In genomic region chr3:131686106-131686505, GRCm38 (mm10) we compare ENCODE assay signal across 10 mouse cellular contexts.
DNase-seq lines count a peak whose midpoint lies in the region; ATAC-seq lines count a peak whose summit lies in the region.
"Had no signal": no experiment of that assay in that cellular context is flagged by ENCODE, and none has a peak within 500 bp of the region (broad histone marks: within the 10 kb centered on the region; RNA-seq: fewer than 3 reads in every experiment).

No protein-coding gene starts in this region.

- intact Hi-C loops in gastrocnemius, postnatal 14 days (cut with DNase I; ENCODE audit: low total_unique reads), result no loop called here

- peaks cover 14% of the 10 kb centered on the region for H3K4me1 ChIP-seq in limb, embryonic 13.5 days
- H3K4me1 ChIP-seq: heart, embryonic 13.5 days had no signal

- no peak overlapping the region for H3K4me2 ChIP-seq in limb, embryonic 13.5 days (replicated peaks)
- H3K4me2 ChIP-seq: heart, embryonic 13.5 days had no signal

- no peak overlapping the region for H3K9ac ChIP-seq in limb, embryonic 13.5 days
- H3K9ac ChIP-seq: heart, embryonic 13.5 days had no signal

- no peaks in the 10 kb centered on the region for H3K36me3 ChIP-seq in limb, embryonic 13.5 days
- H3K36me3 ChIP-seq: heart, embryonic 13.5 days had no signal

- peak; percentile 98 for ATAC-seq in frontal cortex, adult (ENCODE audit: low TSS enrichment)
- ATAC-seq in limb, embryonic 13.5 days (ENCODE audit: low FRiP score, low read depth), result peak; percentile 40; the same call in 1 of the 2 replicates

- no peaks in the 10 kb centered on the region for H3K27me3 ChIP-seq in limb, embryonic 13.5 days
- H3K27me3 ChIP-seq: heart, embryonic 13.5 days had no signal

- DNase-seq in layer of hippocampus, adult 18-20 months (ENCODE audit: low spot score in 2 of 2), result peak; percentile 2 to 6
- DNase-seq in layer of hippocampus, postnatal 10 days (ENCODE audit: low spot score in 2 of 2), result no peak
- peak; percentile 89 for DNase-seq in brain, adult 2 months (ENCODE audit: low read depth, low spot score)
- no peak for DNase-seq in ovary, adult 18-20 months (ENCODE audit: low spot score)
- no peak for DNase-seq in gastrocnemius, postnatal 14 days
- DNase-seq: kidney, postnatal 4 days; lung, adult 2 months had no signal

- 75% methylated on average over 12 of the region's 12 CpGs for WGBS in limb, embryonic 13.5 days

- H3K27ac ChIP-seq in limb, embryonic 13.5 days, result no peak overlapping the region
- H3K27ac ChIP-seq: heart, embryonic 13.5 days had no signal

- 0 out of 2 replicates have a peak, but pooled peaks cover 3% of the 10 kb centered on the region for H3K9me3 ChIP-seq in limb, embryonic 13.5 days

- no peak overlapping the region for H3K4me3 ChIP-seq in limb, embryonic 13.5 days
- H3K4me3 ChIP-seq: heart, embryonic 13.5 days had no signal

Comparison
In these comparisons a context has a peak if more than half of its experiments do, and no peak if none do; other contexts are left out.
1. DNase-seq: peak in layer of hippocampus, adult 18-20 months (2 of 2) and brain, adult 2 months (single experiment); none in layer of hippocampus, postnatal 10 days (0 of 2), ovary, adult 18-20 months (single experiment) and gastrocnemius, postnatal 14 days (single experiment).